Mouse (Mus musculus) cerebellum, adult 9-11 months (tissue): ENCODE measurements around the gene Gm11037.

Source experiments
- DNase-seq: peaks from one replicate; pipeline ENCODE4 v3.0.0; 2022

Gm11037 gene

GRCm38 (mm10) chr2:131129836-131130235, 3.5 kb upstream of the Gm11037 start:
- no peak for DNase-seq

GRCm38 (mm10) chr2:131130849-131131248, 2.4 kb upstream of the Gm11037 start:
- DNase-seq: no peak

- DNase-seq: no peak
Observed at GRCm38 (mm10) chr2:131132111-131132888, 997 bp upstream of the Gm11037 start.

- no peak for DNase-seq
Observed at GRCm38 (mm10) chr2:131134381-131134780, 1.1 kb downstream of the Gm11037 start.

GRCm38 (mm10) chr2:131134826-131135400, 1.6 kb downstream of the Gm11037 start:
- no peak for DNase-seq

- DNase-seq: no peak
Observed at GRCm38 (mm10) chr2:131135521-131136139, 2.3 kb downstream of the Gm11037 start.

- no peak for DNase-seq
Observed at GRCm38 (mm10) chr2:131138296-131138695, 5.0 kb downstream of the Gm11037 start.

- DNase-seq: no peak
Observed at GRCm38 (mm10) chr2:131138760-131139159, 5.5 kb downstream of the Gm11037 start.

- no peak for DNase-seq
Observed at GRCm38 (mm10) chr2:131139287-131139686, 6.0 kb downstream of the Gm11037 start.

GRCm38 (mm10) chr2:131139886-131140532, 6.7 kb downstream of the Gm11037 start:
- no peak for DNase-seq

- DNase-seq: no peak
Observed at GRCm38 (mm10) chr2:131140533-131140905, 7.2 kb downstream of the Gm11037 start.

- no peak for DNase-seq
Observed at GRCm38 (mm10) chr2:131141336-131141986, 8.2 kb downstream of the Gm11037 start.

GRCm38 (mm10) chr2:131142592-131142991, 9.3 kb downstream of the Gm11037 start:
- DNase-seq: peak; percentile 19

GRCm38 (mm10) chr2:131143007-131143780, 9.9 kb downstream of the Gm11037 start:
- no peak for DNase-seq

GRCm38 (mm10) chr2:131145121-131145520, 11.8 kb downstream of the Gm11037 start:
- no peak for DNase-seq

GRCm38 (mm10) chr2:131145536-131145935, 12.2 kb downstream of the Gm11037 start:
- DNase-seq: no peak

GRCm38 (mm10) chr2:131146193-131147042, 13.1 kb downstream of the Gm11037 start:
- no peak for DNase-seq

- no peak for DNase-seq
Observed at GRCm38 (mm10) chr2:131147043-131147365, 13.7 kb downstream of the Gm11037 start.

GRCm38 (mm10) chr2:131148353-131149253, 15.3 kb downstream of the Gm11037 start:
- no peak for DNase-seq

- no peak for DNase-seq
Observed at GRCm38 (mm10) chr2:131149254-131149578, 15.9 kb downstream of the Gm11037 start.
